Mouse (Mus musculus): ENCODE results near the gene Olfr194.
"Not testable (repeated sequence)": the region's sequence is repeated elsewhere in the genome, so short reads cannot be mapped to it uniquely, and the experiment has no call there.

Gene Olfr194

GRCm38 (mm10) chr16:59120969-59121368, at the start of gene Olfr194:
TSS of gene Olfr194 (minus strand) at chr16:59121069.
- in situ Hi-C loops (cut with MseI, MboI) = no loop called here

- in situ Hi-C loops (cut with MseI, MboI) = no loop called here
Observed at GRCm38 (mm10) chr16:59170354-59170753, 49.5 kb upstream of the Olfr194 start, which contains the start of gene Olfr196. TSS of gene Olfr196 (minus strand) at chr16:59170454.

- in situ Hi-C loops (cut with MseI, MboI) = no loop called here
Observed at GRCm38 (mm10) chr16:59151996-59152395, 31.1 kb upstream of the Olfr194 start.

- in situ Hi-C loops (cut with MseI, MboI) = no loop called here
Observed at GRCm38 (mm10) chr16:59146746-59147145, 25.9 kb upstream of the Olfr194 start, which contains the start of gene Olfr195. TSS of gene Olfr195 (plus strand) at chr16:59147046.

- in situ Hi-C loops (cut with MseI, MboI) = no loop called here
Observed at GRCm38 (mm10) chr16:59141105-59141504, 20.2 kb upstream of the Olfr194 start.

- in situ Hi-C loops (cut with MseI, MboI) = no loop called here
Observed at GRCm38 (mm10) chr16:59130740-59131139, 9.9 kb upstream of the Olfr194 start.

- in situ Hi-C loops (cut with MseI, MboI) = no loop called here
Observed at GRCm38 (mm10) chr16:59111781-59112180, 9.1 kb downstream of the Olfr194 start, which contains the start of gene Olfr193. TSS of gene Olfr193 (minus strand) at chr16:59111881.

- in situ Hi-C loops (cut with MseI, MboI) = not testable (repeated sequence)
Observed at GRCm38 (mm10) chr16:59108522-59108921, 12.3 kb downstream of the Olfr194 start.

- in situ Hi-C loops (cut with MseI, MboI) = no loop called here
Observed at GRCm38 (mm10) chr16:59105312-59105711, 15.6 kb downstream of the Olfr194 start.

GRCm38 (mm10) chr16:59089722-59090121, 31.1 kb downstream of the Olfr194 start, which contains the start of gene Olfr191:
TSS of gene Olfr191 (minus strand) at chr16:59089822.
- in situ Hi-C loops (cut with MseI, MboI) = not testable (repeated sequence)

- in situ Hi-C loops (cut with MseI, MboI) = not testable (repeated sequence)
Observed at GRCm38 (mm10) chr16:59081113-59081512, 39.8 kb downstream of the Olfr194 start.

- in situ Hi-C loops (cut with MseI, MboI) = no loop called here
Observed at GRCm38 (mm10) chr16:59077905-59078304, 43.0 kb downstream of the Olfr194 start, which contains the start of gene Olfr190. TSS of gene Olfr190 (minus strand) at chr16:59078005.

- in situ Hi-C loops (cut with MseI, MboI) = no loop called here
Observed at GRCm38 (mm10) chr16:59073520-59073919, 47.3 kb downstream of the Olfr194 start.

GRCm38 (mm10) chr16:59071755-59072154, 49.1 kb downstream of the Olfr194 start:
- in situ Hi-C loops (cut with MseI, MboI) = no loop called here

Measured in mouse trophoblast stem cell (cell line).